Mouse (Mus musculus): ENCODE measurements around the gene Prkg2. TPM values are rescaled to one million over a fixed set of nuclear protein-coding genes. Genes with fewer than 3 reads are reported as not detected.

Gene Prkg2
- polyA plus RNA-seq, 1 experiment from 2014 or later, result 3.3 TPM

DNA sequence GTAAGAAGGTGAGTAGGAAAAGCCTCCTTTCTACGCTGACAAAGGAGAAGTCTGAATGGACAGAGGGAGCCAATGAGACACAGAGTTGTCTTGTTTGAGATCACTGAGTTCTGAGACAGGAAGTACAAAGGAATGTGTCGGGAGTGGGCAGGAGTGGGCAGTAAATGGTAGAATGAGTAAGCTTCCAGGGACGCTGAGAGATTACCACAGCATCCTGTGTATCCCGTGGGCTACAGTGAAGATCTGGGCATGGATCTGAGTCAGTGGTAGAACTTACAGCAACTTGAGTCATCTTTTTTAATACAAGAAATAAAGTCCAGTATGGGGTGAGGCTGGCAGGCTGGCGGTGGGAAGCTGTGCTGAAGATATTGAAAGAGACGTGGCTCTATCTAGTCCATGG, 93.4 kb downstream of the Prkg2 start:
- H3K4me2 ChIP-seq (replicated peaks; ENCODE audit: low read depth, low read length), result no peak overlapping the region
- 59% methylated on average over 6 of the region's 6 CpGs for WGBS
- no peak overlapping the region for H3K4me3 ChIP-seq (ENCODE audit: low read depth, low read length)
- H3K9me3 ChIP-seq (ENCODE audit: control insufficient read depth, low read depth, low read length), result no peaks in the 10 kb centered on the region
- no peaks in the 10 kb centered on the region for H3K36me3 ChIP-seq (ENCODE audit: control insufficient read depth, insufficient read depth, low read length)
- no peak overlapping the region for H3K9ac ChIP-seq (replicated peaks; ENCODE audit: low read depth, low read length)
- no peaks in the 10 kb centered on the region for H3K27me3 ChIP-seq (ENCODE audit: control insufficient read depth, insufficient read depth, low read length)
- no peak for ATAC-seq (ENCODE audit: insufficient number of reproducible peaks, insufficient read depth, low FRiP score, low read depth)
- H3K4me1 ChIP-seq (ENCODE audit: control insufficient read depth, insufficient read depth, low read length), result no peaks in the 10 kb centered on the region
- H3K27ac ChIP-seq (ENCODE audit: low read length), result no peak overlapping the region

GRCm38 (mm10) chr5:98940731-98941130, 96.4 kb downstream of the Prkg2 start:
- WGBS, result 19% methylated on average over 6 of the region's 6 CpGs
- no peaks in the 10 kb centered on the region for H3K4me1 ChIP-seq (ENCODE audit: control insufficient read depth, insufficient read depth, low read length)
- no peaks in the 10 kb centered on the region for H3K9me3 ChIP-seq (ENCODE audit: control insufficient read depth, low read depth, low read length)
- H3K4me3 ChIP-seq (ENCODE audit: low read depth, low read length), result no peak overlapping the region
- no peak overlapping the region; the same call in 1 of the 2 replicates for H3K9ac ChIP-seq (replicated peaks; ENCODE audit: low read depth, low read length)
- no peaks in the 10 kb centered on the region for H3K36me3 ChIP-seq (ENCODE audit: control insufficient read depth, insufficient read depth, low read length)
- H3K4me2 ChIP-seq (replicated peaks; ENCODE audit: low read depth, low read length), result no peak overlapping the region
- H3K27me3 ChIP-seq (ENCODE audit: control insufficient read depth, insufficient read depth, low read length), result no peaks in the 10 kb centered on the region
- no peak overlapping the region for H3K27ac ChIP-seq (ENCODE audit: low read length)
- no peak for ATAC-seq (ENCODE audit: insufficient number of reproducible peaks, insufficient read depth, low FRiP score, low read depth)

DNA sequence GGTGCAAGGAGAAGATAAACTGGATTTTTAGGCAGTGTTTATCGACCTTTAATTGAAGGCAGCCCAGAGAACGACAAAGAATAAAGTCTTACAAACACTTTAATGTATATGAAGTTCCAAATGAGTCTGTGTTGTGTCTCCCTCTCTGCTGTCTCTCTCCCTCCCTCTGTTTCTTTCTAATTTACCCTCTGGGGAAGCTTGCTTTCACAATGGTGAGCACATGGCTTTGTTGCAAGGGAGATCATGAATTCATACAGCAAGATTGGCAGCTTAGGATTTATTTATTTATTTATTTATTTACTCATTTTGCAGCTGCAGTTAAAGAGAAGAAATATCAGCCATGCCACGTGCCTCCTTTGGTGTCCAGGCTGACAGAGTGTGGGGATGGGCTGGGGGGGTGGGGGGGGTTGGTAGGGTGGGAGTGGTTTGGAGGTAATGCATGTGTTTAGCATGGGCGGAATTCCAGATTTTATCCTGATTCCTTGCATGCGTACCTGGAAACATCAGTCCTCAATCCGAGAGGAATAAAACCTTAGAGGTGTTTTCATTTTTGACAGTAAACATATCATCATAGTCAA, 97.4 kb downstream of the Prkg2 start:
- H3K27me3 ChIP-seq (ENCODE audit: control insufficient read depth, insufficient read depth, low read length), result no peaks in the 10 kb centered on the region
- H3K36me3 ChIP-seq (ENCODE audit: control insufficient read depth, insufficient read depth, low read length), result no peaks in the 10 kb centered on the region
- 65% methylated on average over 6 of the region's 6 CpGs for WGBS
- no peak overlapping the region for H3K4me3 ChIP-seq (ENCODE audit: low read depth, low read length)
- 0 out of 2 replicates have a peak, but pooled peaks cover 2% of the 10 kb centered on the region for H3K4me1 ChIP-seq (ENCODE audit: control insufficient read depth, insufficient read depth, low read length)
- no peak for ATAC-seq (ENCODE audit: insufficient number of reproducible peaks, insufficient read depth, low FRiP score, low read depth)
- no peaks in the 10 kb centered on the region for H3K9me3 ChIP-seq (ENCODE audit: control insufficient read depth, low read depth, low read length)
- H3K27ac ChIP-seq (ENCODE audit: low read length), result no peak overlapping the region
- no peak overlapping the region for H3K9ac ChIP-seq (replicated peaks; ENCODE audit: low read depth, low read length)
- H3K4me2 ChIP-seq (replicated peaks; ENCODE audit: low read depth, low read length), result no peak overlapping the region

DNA sequence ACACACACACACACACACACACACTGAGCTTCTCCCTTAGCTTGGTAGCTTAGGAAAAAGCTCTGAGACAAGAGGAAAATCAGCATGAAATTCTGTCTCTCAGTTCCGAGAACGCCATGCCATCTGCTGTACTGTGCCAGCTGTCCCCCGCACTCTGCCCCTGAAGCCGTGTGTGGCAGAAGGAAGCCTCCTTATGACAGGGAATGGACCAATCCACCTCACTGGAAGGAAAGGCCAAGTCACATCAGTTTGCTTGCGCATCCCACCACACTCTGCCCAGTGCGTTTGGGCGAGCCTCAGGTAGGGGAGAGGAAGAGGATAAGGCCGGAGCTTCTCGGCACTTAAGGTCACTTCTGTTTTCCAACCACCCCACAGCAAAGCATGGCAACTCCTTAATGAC, 98.0 kb downstream of the Prkg2 start:
- H3K36me3 ChIP-seq (ENCODE audit: control insufficient read depth, insufficient read depth, low read length), result no peaks in the 10 kb centered on the region
- no peaks in the 10 kb centered on the region for H3K27me3 ChIP-seq (ENCODE audit: control insufficient read depth, insufficient read depth, low read length)
- WGBS, result 86% methylated on average over 9 of the region's 9 CpGs
- H3K4me3 ChIP-seq (ENCODE audit: low read depth, low read length), result no peak overlapping the region
- no peaks in the 10 kb centered on the region for H3K9me3 ChIP-seq (ENCODE audit: control insufficient read depth, low read depth, low read length)
- H3K9ac ChIP-seq (replicated peaks; ENCODE audit: low read depth, low read length), result no peak overlapping the region
- no peak for ATAC-seq (ENCODE audit: insufficient number of reproducible peaks, insufficient read depth, low FRiP score, low read depth)
- H3K4me1 ChIP-seq (ENCODE audit: control insufficient read depth, insufficient read depth, low read length), result 0 out of 2 replicates have a peak, but pooled peaks cover 2% of the 10 kb centered on the region
- no peak overlapping the region for H3K4me2 ChIP-seq (replicated peaks; ENCODE audit: low read depth, low read length)
- no peak overlapping the region for H3K27ac ChIP-seq (ENCODE audit: low read length)

- H3K9ac ChIP-seq (replicated peaks; ENCODE audit: low read depth, low read length), result no peak overlapping the region
- no peak for ATAC-seq (ENCODE audit: insufficient number of reproducible peaks, insufficient read depth, low FRiP score, low read depth)
- no peak overlapping the region for H3K4me2 ChIP-seq (replicated peaks; ENCODE audit: low read depth, low read length)
- WGBS, result 26% methylated on average over 4 of the region's 4 CpGs
- no peaks in the 10 kb centered on the region for H3K9me3 ChIP-seq (ENCODE audit: control insufficient read depth, low read depth, low read length)
- H3K36me3 ChIP-seq (ENCODE audit: control insufficient read depth, insufficient read depth, low read length), result no peaks in the 10 kb centered on the region
- H3K4me3 ChIP-seq (ENCODE audit: low read depth, low read length), result no peak overlapping the region
- H3K27me3 ChIP-seq (ENCODE audit: control insufficient read depth, insufficient read depth, low read length), result no peaks in the 10 kb centered on the region
- no peak overlapping the region for H3K27ac ChIP-seq (ENCODE audit: low read length)
- H3K4me1 ChIP-seq (ENCODE audit: control insufficient read depth, insufficient read depth, low read length), result 0 out of 2 replicates have a peak, but pooled peaks cover 2% of the 10 kb centered on the region
These were observed 99.3 kb downstream of the Prkg2 start for GRCm38 (mm10) chr5:98937879-98938278.

DNA sequence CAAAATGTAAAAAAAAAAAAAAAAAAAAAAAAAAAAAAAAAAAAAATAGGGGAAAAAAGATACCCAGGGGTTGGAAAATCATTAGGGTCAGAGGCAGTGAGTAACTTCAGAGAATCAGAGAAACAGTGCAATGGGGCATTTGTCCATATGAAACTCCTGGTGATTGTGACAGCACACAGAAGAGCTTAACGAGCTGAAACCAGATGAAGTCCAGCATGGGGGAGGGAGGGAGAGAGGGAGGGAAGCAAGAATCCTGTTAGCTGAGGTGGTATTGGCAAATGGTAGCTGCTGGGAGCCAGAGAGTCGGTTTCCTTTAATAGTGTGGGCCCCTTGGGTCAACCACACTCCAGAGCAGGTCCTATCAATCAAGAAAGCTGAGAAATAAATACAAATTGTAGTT, 100.5 kb downstream of the Prkg2 start:
- WGBS, result 24% methylated on average over 2 of the region's 2 CpGs
- H3K27me3 ChIP-seq (ENCODE audit: control insufficient read depth, insufficient read depth, low read length), result no peaks in the 10 kb centered on the region
- no peak overlapping the region for H3K4me3 ChIP-seq (ENCODE audit: low read depth, low read length)
- no peak overlapping the region for H3K4me2 ChIP-seq (replicated peaks; ENCODE audit: low read depth, low read length)
- ATAC-seq (ENCODE audit: insufficient number of reproducible peaks, insufficient read depth, low FRiP score, low read depth), result no peak
- H3K9me3 ChIP-seq (ENCODE audit: control insufficient read depth, low read depth, low read length), result no peaks in the 10 kb centered on the region
- H3K4me1 ChIP-seq (ENCODE audit: control insufficient read depth, insufficient read depth, low read length), result 0 out of 2 replicates have a peak, but pooled peaks cover 2% of the 10 kb centered on the region
- H3K9ac ChIP-seq (replicated peaks; ENCODE audit: low read depth, low read length), result no peak overlapping the region
- no peaks in the 10 kb centered on the region for H3K36me3 ChIP-seq (ENCODE audit: control insufficient read depth, insufficient read depth, low read length)
- no peak overlapping the region for H3K27ac ChIP-seq (ENCODE audit: low read length)

DNA sequence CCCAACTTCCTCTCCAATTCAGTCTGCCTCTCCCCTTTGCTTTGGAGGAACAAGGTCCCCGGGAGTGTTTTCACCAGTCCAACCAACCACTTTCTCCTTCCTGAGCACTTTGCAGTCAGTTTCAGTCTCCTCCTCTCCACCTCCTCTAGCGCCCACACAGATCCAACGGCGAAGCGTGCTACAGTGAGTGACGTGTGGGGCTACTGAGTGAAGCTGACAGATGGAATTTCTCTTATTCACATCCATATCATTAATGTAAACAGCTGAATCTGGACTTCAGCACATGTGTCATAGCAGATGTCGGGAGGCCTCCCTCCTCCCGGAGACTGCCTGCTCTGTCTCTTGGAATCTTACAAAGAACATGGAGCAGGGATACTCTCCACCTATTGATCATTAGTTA, 101.2 kb downstream of the Prkg2 start:
- 18% methylated on average over 8 of the region's 8 CpGs for WGBS
- H3K27me3 ChIP-seq (ENCODE audit: control insufficient read depth, insufficient read depth, low read length), result no peaks in the 10 kb centered on the region
- no peak overlapping the region for H3K27ac ChIP-seq (ENCODE audit: low read length)
- no peaks in the 10 kb centered on the region for H3K9me3 ChIP-seq (ENCODE audit: control insufficient read depth, low read depth, low read length)
- H3K4me3 ChIP-seq (ENCODE audit: low read depth, low read length), result no peak overlapping the region
- no peak overlapping the region; the same call in 1 of the 2 replicates for H3K4me2 ChIP-seq (replicated peaks; ENCODE audit: low read depth, low read length)
- 0 out of 2 replicates have a peak, but pooled peaks cover 2% of the 10 kb centered on the region for H3K4me1 ChIP-seq (ENCODE audit: control insufficient read depth, insufficient read depth, low read length)
- H3K36me3 ChIP-seq (ENCODE audit: control insufficient read depth, insufficient read depth, low read length), result no peaks in the 10 kb centered on the region
- no peak for ATAC-seq (ENCODE audit: insufficient number of reproducible peaks, insufficient read depth, low FRiP score, low read depth)
- no peak overlapping the region for H3K9ac ChIP-seq (replicated peaks; ENCODE audit: low read depth, low read length)

- no peak overlapping the region for H3K9ac ChIP-seq (replicated peaks; ENCODE audit: low read depth, low read length)
- H3K4me1 ChIP-seq (ENCODE audit: control insufficient read depth, insufficient read depth, low read length), result no peaks in the 10 kb centered on the region
- H3K27ac ChIP-seq (ENCODE audit: low read length), result no peak overlapping the region
- H3K36me3 ChIP-seq (ENCODE audit: control insufficient read depth, insufficient read depth, low read length), result no peaks in the 10 kb centered on the region
- no peaks in the 10 kb centered on the region for H3K27me3 ChIP-seq (ENCODE audit: control insufficient read depth, insufficient read depth, low read length)
- WGBS, result 84% methylated on average over 3 of the region's 3 CpGs
- no peak for ATAC-seq (ENCODE audit: insufficient number of reproducible peaks, insufficient read depth, low FRiP score, low read depth)
- H3K4me2 ChIP-seq (replicated peaks; ENCODE audit: low read depth, low read length), result no peak overlapping the region
- no peak overlapping the region for H3K4me3 ChIP-seq (ENCODE audit: low read depth, low read length)
- no peaks in the 10 kb centered on the region for H3K9me3 ChIP-seq (ENCODE audit: control insufficient read depth, low read depth, low read length)
These were observed 114.2 kb downstream of the Prkg2 start for GRCm38 (mm10) chr5:98922921-98923320.

DNA sequence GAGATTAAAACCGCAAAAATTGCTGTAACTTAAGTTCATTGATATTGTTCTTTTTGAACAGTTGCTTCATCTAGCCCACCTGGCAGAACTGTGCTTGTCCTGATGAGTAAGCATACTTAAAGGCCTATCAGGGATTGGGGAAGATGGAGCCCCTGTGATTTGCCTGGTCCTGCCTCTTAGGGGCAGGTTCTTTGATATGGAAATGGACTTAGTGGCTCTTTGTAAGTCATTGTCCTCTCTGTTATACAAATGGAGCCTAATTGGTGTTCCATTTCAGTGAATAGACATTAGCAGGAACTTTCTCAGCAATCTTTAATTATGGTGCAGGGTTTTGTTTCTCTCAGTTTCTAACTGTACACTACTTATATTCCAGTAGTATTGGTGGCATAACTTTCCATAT, 115.5 kb downstream of the Prkg2 start:
- 79% methylated on average over 1 of the region's 1 CpGs for WGBS
- Histone ChIP-seq H3K27me3 (ENCODE audit: control insufficient read depth, insufficient read depth, low read length) (no peaks in the 10 kb centered on the region), H3K9ac (replicated peaks; ENCODE audit: low read depth, low read length) (no peak overlapping the region), H3K36me3 (ENCODE audit: control insufficient read depth, insufficient read depth, low read length) (no peaks in the 10 kb centered on the region), H3K27ac (ENCODE audit: low read length) (no peak overlapping the region), H3K9me3 (ENCODE audit: control insufficient read depth, low read depth, low read length) (no peaks in the 10 kb centered on the region), H3K4me2 (replicated peaks; ENCODE audit: low read depth, low read length) (no peak overlapping the region), H3K4me1 (ENCODE audit: control insufficient read depth, insufficient read depth, low read length) (no peaks in the 10 kb centered on the region), H3K4me3 (ENCODE audit: low read depth, low read length) (no peak overlapping the region)
- ATAC-seq (ENCODE audit: insufficient number of reproducible peaks, insufficient read depth, low FRiP score, low read depth), result no peak

All from stomach, embryonic 14.5 days (tissue).